ENCODE assay signal across 16 mouse cellular contexts in the genomic region with DNA sequence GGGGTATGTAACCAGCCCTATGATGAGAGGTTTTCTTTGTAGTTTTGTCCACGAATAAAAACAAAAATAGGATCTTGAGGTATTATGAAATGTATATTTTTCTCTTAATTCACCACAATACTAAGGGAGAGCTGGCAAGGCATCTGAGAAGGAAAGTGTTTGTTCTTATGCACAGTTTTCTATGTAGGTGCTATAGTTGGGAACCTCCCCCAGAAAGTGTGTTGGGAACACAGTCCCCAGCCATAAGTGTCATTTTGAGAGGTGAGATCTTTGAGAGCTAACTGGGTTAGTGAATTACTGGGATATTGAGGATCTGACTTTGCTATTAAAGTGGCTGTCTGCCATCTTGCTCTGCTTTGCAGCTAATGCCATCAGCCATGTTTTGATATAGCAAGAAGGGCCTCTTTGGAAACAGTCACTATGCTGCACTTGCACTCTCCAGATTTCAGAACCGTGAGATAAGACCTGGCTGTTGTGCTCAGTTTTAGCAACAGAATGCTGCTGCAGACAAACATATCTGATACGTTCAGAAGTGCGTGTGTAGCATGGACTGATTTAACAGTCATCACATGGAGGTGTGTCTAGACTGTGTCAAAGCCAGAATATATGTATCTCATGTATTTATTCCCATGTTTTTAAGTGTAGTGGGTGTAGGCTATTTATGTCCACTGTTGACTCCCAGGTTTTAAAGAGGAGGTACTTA. TPM values are rescaled to one million over a fixed set of nuclear protein-coding genes. Genes with fewer than 3 reads are reported as not detected.
DNase-seq lines count a peak whose midpoint lies in the region; ATAC-seq lines count a peak whose summit lies in the region.
"Had no signal": no experiment of that assay in that cellular context is flagged by ENCODE, and none has a peak within 500 bp of the region (broad histone marks: within the 10 kb centered on the region; RNA-seq: fewer than 3 reads in every experiment).

No protein-coding gene starts in this region.

- no peak for DNase-seq in lung, postnatal 25 days (ENCODE audit: low spot score)
- DNase-seq in heart, adult 8-10 months (ENCODE audit: low spot score), result peak; percentile 31
- no peak for DNase-seq in kidney, postnatal 14 days
- DNase-seq in layer of hippocampus, postnatal 36 days, result no peak
- DNase-seq: cerebellum, adult 9-10 months; gastrocnemius, postnatal 14 days; kidney, postnatal 4 days; thymus, postnatal 25 days had no signal

- WGBS in lung, embryonic 15.5 days, result 53% methylated on average over 4 of the region's 4 CpGs
- 20% methylated on average over 4 of the region's 4 CpGs for WGBS in heart, embryonic 14.5 days

- no peaks in the 10 kb centered on the region for H3K36me3 ChIP-seq in lung, embryonic 15.5 days
- H3K36me3 ChIP-seq in heart, embryonic 14.5 days (ENCODE audit: control insufficient read depth, insufficient read depth, low read length), result no peaks in the 10 kb centered on the region
- H3K36me3 ChIP-seq: forebrain, embryonic 12.5 days; limb, embryonic 13.5 days; midbrain, embryonic 15.5 days had no signal

- no peaks in the 10 kb centered on the region for H3K27me3 ChIP-seq in lung, embryonic 15.5 days
- H3K27me3 ChIP-seq in heart, embryonic 14.5 days (ENCODE audit: control insufficient read depth, insufficient read depth, low read length), result no peaks in the 10 kb centered on the region

- H3K4me1 ChIP-seq in lung, embryonic 15.5 days, result peaks cover 44% of the 10 kb centered on the region
- H3K4me1 ChIP-seq in heart, embryonic 14.5 days (ENCODE audit: control insufficient read depth in 2 of 2, insufficient read depth in 2 of 2, low read length in 2 of 2), result peaks cover 12 to 37% of the 10 kb centered on the region in 2 experiments

- H3K4me2 ChIP-seq in lung, embryonic 15.5 days, result no peak overlapping the region
- H3K4me2 ChIP-seq in heart, embryonic 14.5 days (ENCODE audit: low read length), result peak overlapping the region; percentile 79
- H3K4me2 ChIP-seq: forebrain, embryonic 12.5 days; limb, embryonic 13.5 days; midbrain, embryonic 15.5 days had no signal

- H3K27ac ChIP-seq in lung, embryonic 15.5 days, result peak overlapping the region; percentile 25
- H3K27ac ChIP-seq in heart, embryonic 14.5 days (replicated peaks in 1 of 2; ENCODE audit: control insufficient read depth in 1 of 2, insufficient read depth in 1 of 2, low read depth in 2 of 2, low read length in 2 of 2), result peak overlapping the region; percentile 64 to 74
- H3K27ac ChIP-seq: forebrain, embryonic 12.5 days; limb, embryonic 13.5 days; midbrain, embryonic 15.5 days had no signal

- ATAC-seq in lung, embryonic 15.5 days (ENCODE audit: borderline replicate concordance, extremely low read depth, low FRiP score, low TSS enrichment), result no peak
- peak; percentile 87 for ATAC-seq in heart, embryonic 14.5 days (ENCODE audit: insufficient number of reproducible peaks, insufficient read depth, low FRiP score, low read depth)
- ATAC-seq in megakaryocyte-erythroid progenitor cell, adult 5-6 weeks (replicated peaks; ENCODE audit: low FRiP score, low TSS enrichment, poor library complexity, severe bottlenecking), result peak; percentile 76
- ATAC-seq: intestine, embryonic 16.5 days; midbrain, embryonic 15.5 days had no signal

- H3K4me3 ChIP-seq in lung, embryonic 15.5 days, result no peak overlapping the region
- no peak overlapping the region for H3K4me3 ChIP-seq in heart, embryonic 14.5 days (ENCODE audit: control insufficient read depth in 1 of 2, insufficient read depth in 1 of 2, low read depth in 1 of 2, low read length in 2 of 2)
- H3K4me3 ChIP-seq: forebrain, embryonic 12.5 days; limb, embryonic 13.5 days; megakaryocyte, embryonic 14.5 days; midbrain, embryonic 15.5 days had no signal

- no peaks in the 10 kb centered on the region for H3K9me3 ChIP-seq in lung, embryonic 15.5 days
- no peaks in the 10 kb centered on the region for H3K9me3 ChIP-seq in heart, embryonic 14.5 days (ENCODE audit: control insufficient read depth, low read length)
- H3K9me3 ChIP-seq: forebrain, embryonic 12.5 days; midbrain, embryonic 15.5 days had no signal

- H3K9ac ChIP-seq in lung, embryonic 15.5 days, result no peak overlapping the region
- H3K9ac ChIP-seq in heart, embryonic 14.5 days (ENCODE audit: low read length), result no peak overlapping the region
- H3K9ac ChIP-seq: forebrain, embryonic 12.5 days; limb, embryonic 13.5 days; midbrain, embryonic 15.5 days had no signal

RNA-seq across cellular contexts. Expression of gene Otud1, which starts 5.7 kb away (rescaled TPM):
- polyA plus RNA-seq in lung, embryonic 15.5 days (2015; fragmentation: Nextera tagmentation; extraction: Ambion mirVana), result 6.1 and 6.2 TPM in 2 replicates
- 10 to 100 TPM; 12.5 to 30.7 (median 21.5) TPM for total RNA-seq in heart, adult 8-10 months (2022)
- 15.0 and 16.4 TPM in 2 replicates for polyA plus RNA-seq in heart, embryonic 14.5 days (2014; fragmentation: Nextera tagmentation; extraction: Ambion mirVana)
- total RNA-seq in megakaryocyte-erythroid progenitor cell, adult 5-6 weeks (2014; fragmentation: Nextera tagmentation), result 2.5 and 2.7 TPM in 2 replicates
- total RNA-seq in megakaryocyte-erythroid progenitor cell, adult 5-6 weeks (2017), result 5.9 and 6.1 TPM in 2 replicates
- total RNA-seq in layer of hippocampus, postnatal 36 days (2021), result 10 to 100 TPM; 11.4 to 12.5 TPM
